Mouse (Mus musculus) C2C12 (cell line): ENCODE measurements at regions not wholly inside any gene's neighbourhood (a gene's known extent, or its start where the extent isn't known, plus 50 kb on each side); places are given as distances from the start of the nearest gene placed in this dataset.

Source experiments
- H3K27me3 ChIP-seq: one replicate; pipeline ENCODE4 v1.6.1; 2011; ENCODE audit not compliant: control insufficient read depth, insufficient read depth, insufficient read length
- H3K36me3 ChIP-seq: one replicate; pipeline ENCODE4 v1.6.1; 2011; ENCODE audit not compliant: control insufficient read depth, insufficient read depth
- H3K4me3 ChIP-seq: one replicate; pipeline ENCODE4 v1.5.1; 2011; ENCODE audit warnings: mild to moderate bottlenecking, control low read depth; ENCODE audit not compliant: poor library complexity, insufficient read depth, severe bottlenecking
- H3K79me2 ChIP-seq: one replicate; pipeline ENCODE4 v1.6.1; 2011; ENCODE audit not compliant: control insufficient read depth, insufficient read depth
- H3K79me3 ChIP-seq: one replicate; pipeline ENCODE4 v1.6.1; 2011; ENCODE audit warnings: low read depth, control low read depth
- H3ac ChIP-seq: one replicate; pipeline ENCODE3; 2011; ENCODE audit warnings: low read depth; ENCODE audit not compliant: control insufficient read depth, insufficient read length
- CEBPB ChIP-seq: IDR thresholded peaks from one replicate; pipeline ENCODE4 v1.6.1; 2011; ENCODE audit warnings: low read depth, mild to moderate bottlenecking, control low read depth, moderate library complexity
- CTCF ChIP-seq: IDR thresholded peaks from one replicate; pipeline ENCODE4 v1.5.1; 2011; ENCODE audit not compliant: control insufficient read depth, insufficient read depth, insufficient read length
- FOSL1 ChIP-seq: IDR thresholded peaks from one replicate; pipeline ENCODE4 v1.8.0; 2011; ENCODE audit warnings: mild to moderate bottlenecking, low read length; ENCODE audit not compliant: poor library complexity, insufficient read depth, severe bottlenecking
- MAX ChIP-seq: IDR thresholded peaks from one replicate; pipeline ENCODE4 v1.6.1; 2011; ENCODE audit warnings: mild to moderate bottlenecking, control low read depth
- MYOD1 ChIP-seq: IDR thresholded peaks from one replicate; pipeline ENCODE4 v1.6.1; 2011; ENCODE audit warnings: low read depth; ENCODE audit not compliant: control insufficient read depth, insufficient read length
- MYOG ChIP-seq: IDR thresholded peaks from one replicate; pipeline ENCODE4 v1.6.1; 2011; ENCODE audit not compliant: control insufficient read depth, insufficient read length; ENCODE audit errors: extremely low read depth
- USF1 ChIP-seq: IDR thresholded peaks from one replicate; pipeline ENCODE4 v1.6.1; 2011; ENCODE audit warnings: low read depth, mild to moderate bottlenecking, control low read depth, moderate library complexity

DNA sequence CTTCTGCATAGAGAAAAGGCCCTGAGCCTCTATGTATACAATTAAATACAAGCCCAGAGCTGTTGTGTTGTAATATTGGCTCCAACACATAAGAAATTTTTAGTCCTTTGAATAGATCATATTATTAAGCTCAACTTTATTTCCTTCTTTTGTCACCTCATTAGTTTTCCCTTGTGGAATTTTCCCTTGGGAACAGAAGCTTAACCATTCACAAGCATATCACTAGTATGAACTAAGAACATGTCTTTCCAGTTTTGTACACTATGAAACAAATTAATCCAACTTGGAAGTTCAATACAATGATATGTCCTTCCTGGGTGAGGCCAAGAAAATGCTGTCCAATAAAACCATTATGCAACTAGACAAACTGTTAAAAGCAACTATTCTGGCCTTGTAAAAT is 720.9 kb upstream of the 4930412O13Rik start:
- H3K4me3 ChIP-seq, result no peak overlapping the region
- H3K79me2 ChIP-seq, result no peaks in the 10 kb centered on the region
- no peaks in the 10 kb centered on the region for H3K79me3 ChIP-seq
- no peak overlapping the region for H3ac ChIP-seq
- no peaks in the 10 kb centered on the region for H3K36me3 ChIP-seq
- no peak for TF ChIP-seq USF1
- no peak for TF ChIP-seq FOSL1
- no peak for TF ChIP-seq CEBPB
- TF ChIP-seq CTCF, result no peak
- no peak for TF ChIP-seq MYOG
- TF ChIP-seq MYOD1, result no peak
- TF ChIP-seq MAX, result no peak
- no peaks in the 10 kb centered on the region for H3K27me3 ChIP-seq

DNA sequence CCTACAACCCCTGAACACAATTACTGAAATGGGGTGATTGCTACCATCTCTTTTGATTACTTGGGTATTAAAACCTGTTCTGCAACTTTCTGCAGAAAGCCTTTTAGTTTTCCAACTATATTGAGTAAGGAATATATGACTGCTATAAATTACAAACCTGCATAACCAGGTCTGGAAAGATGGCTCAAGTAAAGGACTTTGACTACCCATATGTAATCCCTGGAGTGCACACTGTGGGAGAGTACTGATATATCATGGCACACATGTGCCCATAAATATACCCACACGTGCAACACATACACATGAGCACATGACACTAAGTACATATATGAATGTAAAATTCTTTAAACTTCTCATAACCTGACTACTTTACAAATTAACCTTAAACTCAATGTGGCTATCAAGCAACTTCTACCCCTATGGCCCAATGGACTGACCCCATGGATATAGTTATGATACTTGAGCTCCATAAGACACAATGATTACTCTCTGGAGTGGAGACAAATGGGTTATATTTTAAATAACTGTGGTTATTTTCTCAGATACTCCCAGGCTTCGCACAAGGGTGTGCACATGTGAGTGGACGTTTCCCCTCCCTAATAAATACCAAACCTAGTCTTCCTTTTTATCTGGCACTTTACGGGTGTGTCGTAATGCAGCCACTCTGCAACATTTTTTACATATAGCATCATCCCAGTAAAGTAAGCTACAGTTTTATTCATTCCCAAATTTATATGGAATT is 717.1 kb upstream of the 4930412O13Rik start:
- TF ChIP-seq USF1 (no peak), CTCF (no peak), CEBPB (no peak), MYOG (no peak), MAX (no peak)
- no peaks in the 10 kb centered on the region for H3K27me3 ChIP-seq
- no peaks in the 10 kb centered on the region for H3K36me3 ChIP-seq
- no peak overlapping the region for H3K4me3 ChIP-seq
- no peaks in the 10 kb centered on the region for H3K79me2 ChIP-seq
- no peak overlapping the region for H3ac ChIP-seq
- no peaks in the 10 kb centered on the region for H3K79me3 ChIP-seq

DNA sequence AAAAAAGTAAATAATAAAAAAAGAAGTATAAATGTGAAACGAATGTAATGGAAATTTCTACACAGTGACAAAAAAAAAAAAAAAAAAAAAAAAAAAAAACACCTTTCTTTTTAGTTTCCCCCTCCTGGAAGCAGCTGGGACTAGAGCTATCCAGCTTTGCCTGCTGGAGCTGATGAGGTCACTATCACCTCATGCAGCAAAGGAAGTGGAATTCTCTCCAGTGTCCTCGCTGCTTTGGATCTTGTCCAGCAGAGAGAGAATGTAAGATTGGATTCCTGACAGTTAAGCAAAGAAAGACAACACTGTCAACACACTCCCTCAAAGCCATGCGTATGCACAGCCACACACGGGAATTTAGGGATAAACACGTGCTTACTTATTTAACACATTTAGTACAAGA is 698.9 kb upstream of the 4930412O13Rik start:
- TF ChIP-seq FOSL1, result no peak
- Histone ChIP-seq H3K79me2 (no peaks in the 10 kb centered on the region), H3K27me3 (no peaks in the 10 kb centered on the region)

DNA sequence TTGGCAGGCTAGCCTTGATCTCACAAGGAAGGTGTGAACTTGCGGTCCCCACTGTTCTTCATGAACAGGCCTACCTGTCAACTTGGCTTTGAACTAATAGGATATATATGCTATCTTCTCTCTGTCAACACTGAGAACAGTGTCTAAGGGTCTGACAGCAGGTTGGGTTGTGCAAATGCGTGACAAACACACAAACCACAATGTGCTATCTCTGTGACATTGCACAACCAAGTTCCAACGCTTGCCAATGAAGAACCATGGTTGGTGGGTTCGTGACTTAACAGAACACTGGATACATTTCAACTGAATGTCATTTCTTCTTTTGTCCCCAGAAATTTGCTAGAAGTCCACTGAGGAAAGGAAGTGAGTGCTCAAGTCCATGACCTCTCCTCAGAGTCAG is 696.8 kb upstream of the 4930412O13Rik start:
- Histone ChIP-seq H3ac (no peak overlapping the region), H3K27me3 (no peaks in the 10 kb centered on the region), H3K36me3 (no peaks in the 10 kb centered on the region), H3K79me2 (no peaks in the 10 kb centered on the region), H3K4me3 (no peak overlapping the region), H3K79me3 (no peaks in the 10 kb centered on the region)
- TF ChIP-seq MYOG (no peak), USF1 (no peak), MYOD1 (no peak), CTCF (no peak), MAX (no peak), FOSL1 (no peak), CEBPB (no peak)

More for the DNA sequence above, 698.9 kb upstream of the 4930412O13Rik start:
- H3ac ChIP-seq, result no peak overlapping the region
- no peaks in the 10 kb centered on the region for H3K79me3 ChIP-seq
- no peak overlapping the region for H3K4me3 ChIP-seq
- no peaks in the 10 kb centered on the region for H3K36me3 ChIP-seq

DNA sequence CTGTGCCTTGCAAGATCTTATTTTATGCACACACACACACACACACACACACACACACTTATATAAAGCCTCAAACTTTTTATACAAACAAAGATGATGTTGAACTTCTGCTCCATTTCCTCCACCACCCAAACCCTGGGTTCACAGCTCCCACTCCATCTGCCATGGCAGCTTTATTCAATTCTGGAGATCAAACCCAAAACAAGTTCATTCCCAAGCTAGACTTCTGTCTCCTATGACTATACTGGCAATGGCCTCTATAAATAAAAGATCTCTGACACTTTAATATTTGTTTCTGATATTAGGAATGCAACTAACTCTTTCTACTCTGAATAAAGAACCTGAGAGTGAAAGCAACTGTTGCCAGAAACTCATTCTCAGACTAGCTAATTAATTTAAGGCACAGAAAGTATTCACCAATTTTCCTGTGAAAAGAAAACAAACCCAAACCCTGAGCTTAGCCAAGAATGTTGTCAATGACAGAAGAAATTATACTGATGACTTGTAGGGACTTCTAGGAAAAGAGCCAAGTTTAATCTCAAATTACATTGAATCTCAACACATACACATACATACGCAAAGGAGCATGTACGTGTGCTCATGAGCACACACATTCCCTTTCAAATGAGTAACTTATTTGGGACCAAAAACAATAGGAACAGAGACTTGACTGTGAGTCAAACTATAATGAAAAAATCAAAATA is 695.1 kb upstream of the 4930412O13Rik start:
- Histone ChIP-seq H3ac (no peak overlapping the region), H3K79me2 (no peaks in the 10 kb centered on the region), H3K79me3 (no peaks in the 10 kb centered on the region), H3K27me3 (no peaks in the 10 kb centered on the region), H3K4me3 (no peak overlapping the region), H3K36me3 (no peaks in the 10 kb centered on the region)
- TF ChIP-seq FOSL1 (no peak), MAX (no peak), CEBPB (no peak), MYOD1 (no peak), MYOG (no peak), USF1 (no peak), CTCF (no peak)

DNA sequence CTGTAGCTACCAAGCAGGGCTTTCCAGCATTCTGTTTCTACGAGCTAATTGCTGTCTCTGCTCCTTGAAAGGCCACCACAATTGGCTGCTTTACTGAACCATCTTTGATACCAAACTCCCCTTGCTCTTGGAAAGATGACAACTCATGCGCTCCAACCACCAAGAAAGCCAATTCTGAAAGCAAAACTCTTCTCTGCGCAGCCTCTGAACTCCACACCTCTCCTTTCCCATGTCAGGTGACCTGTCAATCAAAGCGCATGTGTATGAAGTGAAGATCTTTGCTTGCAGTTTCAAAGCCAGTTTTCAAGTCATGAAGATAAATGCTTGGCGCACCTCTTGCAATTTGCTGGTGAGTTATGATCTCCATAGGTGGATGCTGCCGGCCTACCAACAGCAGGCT is 687.9 kb upstream of the 4930412O13Rik start:
- Histone ChIP-seq H3K79me3 (no peaks in the 10 kb centered on the region), H3K4me3 (no peak overlapping the region), H3K79me2 (no peaks in the 10 kb centered on the region), H3K27me3 (no peaks in the 10 kb centered on the region), H3K36me3 (no peaks in the 10 kb centered on the region), H3ac (no peak overlapping the region)
- no peak for TF ChIP-seq USF1
- TF ChIP-seq MYOD1, result no peak
- TF ChIP-seq FOSL1, result no peak
- no peak for TF ChIP-seq CEBPB
- TF ChIP-seq MYOG, result no peak
- TF ChIP-seq CTCF, result no peak
- no peak for TF ChIP-seq MAX
